Mouse (Mus musculus) liver, embryonic 15.5 days (tissue): ENCODE measurements around the gene Pnrc2. TPM values are rescaled to one million over a fixed set of nuclear protein-coding genes. Genes with fewer than 3 reads are reported as not detected.

ENCODE experiments used
- ATAC-seq: fragments of 200-750 bp; cut with Nextera tagmentation; 2 replicates; pipeline ENCODE4 v1.8.0; 2017; ENCODE audit warnings: moderate number of reproducible peaks, mild to moderate bottlenecking, moderate library complexity; ENCODE audit not compliant: insufficient read depth
- H3K27ac ChIP-seq: fragments of 300-500 bp; sonication (generic); replicated peaks from 2 replicates; pipeline ENCODE4 v1.5.1; 2015; ENCODE audit warnings: mild to moderate bottlenecking, inconsistent platforms
- H3K27me3 ChIP-seq: fragments of 300-500 bp; sonication (generic); 2 replicates; pipeline ENCODE4 v1.6.1; 2015; ENCODE audit warnings: mild to moderate bottlenecking, inconsistent platforms
- H3K36me3 ChIP-seq: fragments of 300-500 bp; sonication (generic); replicated peaks from 2 replicates; pipeline ENCODE4 v1.6.1; 2015; ENCODE audit warnings: moderate library complexity, mild to moderate bottlenecking, inconsistent platforms
- H3K4me1 ChIP-seq: fragments of 300-500 bp; sonication (generic); replicated peaks from 2 replicates; pipeline ENCODE4 v1.6.1; 2015; ENCODE audit warnings: inconsistent platforms
- H3K4me2 ChIP-seq: fragments of 300-500 bp; sonication (generic); 2 replicates; pipeline ENCODE4 v1.6.1; 2015; ENCODE audit warnings: moderate library complexity, mild to moderate bottlenecking, inconsistent platforms
- H3K4me3 ChIP-seq: fragments of 300-500 bp; sonication (generic); replicated peaks from 2 replicates; pipeline ENCODE4 v1.5.1; 2015; ENCODE audit warnings: mild to moderate bottlenecking, inconsistent platforms
- H3K9ac ChIP-seq: fragments of 300-500 bp; sonication (generic); 2 replicates; pipeline ENCODE4 v1.6.1; 2015; ENCODE audit warnings: moderate library complexity, mild to moderate bottlenecking, inconsistent platforms
- H3K9me3 ChIP-seq: fragments of 300-500 bp; sonication (generic); replicated peaks from 2 replicates; pipeline ENCODE4 v1.6.1; 2016; ENCODE audit warnings: inconsistent platforms
- WGBS: fragments of 180-500 bp; shearing (Covaris S2); methylation state at CpG from one replicate; pipeline ENCODE4 v1.1.7; 2015; ENCODE audit warnings: mixed read lengths; ENCODE audit not compliant: insufficient replicate concordance; 5-methylcytosine and 5-hydroxymethylcytosine counted together
- polyA plus RNA-seq: library from polyadenylated mRNA; unstranded; fragments of >200 nt; fragmentation: Nextera tagmentation; extraction: Ambion mirVana; gene quantifications from 2 replicates; pipeline ENCODE4 v1.2.1, GENCODE M21; 2015

Gene Pnrc2
- polyA plus RNA-seq, 1 experiment from 2014 or later = 77.1 TPM

DNA sequence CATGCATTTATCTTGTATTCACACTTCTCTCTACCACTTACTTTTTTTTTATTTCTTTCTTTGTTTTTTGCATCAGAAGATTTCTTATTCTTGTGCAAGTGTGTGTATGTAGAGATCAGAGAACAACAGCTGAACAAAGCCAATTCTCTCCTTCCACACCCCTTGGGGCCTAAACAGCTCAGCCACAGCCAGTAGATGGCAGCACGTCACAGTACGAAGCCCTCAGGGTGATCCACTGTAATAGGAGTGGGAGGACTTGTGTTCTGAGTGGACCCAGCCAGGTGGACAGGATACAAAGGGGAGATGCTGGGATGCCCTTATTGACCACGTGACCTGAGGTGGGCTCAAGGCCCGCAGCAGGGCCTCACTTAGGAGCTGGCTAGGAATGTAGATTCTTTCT lies 16.2 kb upstream of the Pnrc2 start:
- Histone ChIP-seq H3K4me3 (no peak overlapping the region), H3K27me3 (no peaks in the 10 kb centered on the region)

DNA sequence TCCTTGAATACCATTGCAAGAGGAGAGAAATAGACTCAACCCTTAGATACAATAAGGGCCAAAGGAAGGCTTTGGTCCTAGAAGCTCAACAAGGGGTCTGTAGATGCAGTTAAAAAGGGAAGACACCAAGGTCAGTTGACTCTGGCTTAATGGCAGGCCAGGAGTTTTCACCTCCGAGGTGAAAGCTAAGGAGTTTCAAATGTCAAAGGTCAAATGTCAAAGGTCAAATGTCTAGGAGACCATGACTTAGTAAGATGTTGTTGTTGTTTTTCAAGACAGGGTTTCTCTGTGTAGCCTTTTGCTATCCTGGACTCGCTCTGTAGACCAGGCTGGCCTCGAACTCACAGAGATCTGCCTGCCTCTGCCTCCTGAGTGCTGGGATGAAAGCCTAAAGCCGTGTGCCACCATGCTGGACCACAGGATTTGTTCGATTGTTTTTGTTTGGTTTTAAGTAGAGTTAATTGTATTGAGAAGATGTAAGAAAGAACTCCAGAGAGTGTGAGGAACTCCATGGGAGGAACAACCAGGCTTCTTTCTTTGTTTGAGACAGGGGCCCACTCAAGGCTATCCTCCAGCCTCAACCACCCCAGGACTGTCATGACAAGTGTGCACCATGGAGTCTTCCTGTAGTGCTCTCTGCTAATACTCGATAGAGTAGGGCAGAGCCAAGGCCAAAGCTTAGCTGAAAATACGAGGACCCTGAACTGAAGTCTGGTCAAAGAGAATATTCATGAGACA lies 15.7 kb upstream of the Pnrc2 start:
- ATAC-seq = no peak
- H3K4me2 ChIP-seq = no peak overlapping the region
- WGBS = 68% methylated on average over 7 of the region's 7 CpGs

More for the DNA sequence above, 16.2 kb upstream of the Pnrc2 start:
- peak; percentile 58; the same call in 1 of the 2 replicates for ATAC-seq
- Histone ChIP-seq H3K4me2 (no peak overlapping the region), H3K36me3 (no peaks in the 10 kb centered on the region), H3K9me3 (no peaks in the 10 kb centered on the region), H3K27ac (no peak overlapping the region), H3K9ac (no peak overlapping the region), H3K4me1 (peaks cover 26% of the 10 kb centered on the region)
- 3% methylated on average over 4 of the region's 4 CpGs for WGBS

DNA sequence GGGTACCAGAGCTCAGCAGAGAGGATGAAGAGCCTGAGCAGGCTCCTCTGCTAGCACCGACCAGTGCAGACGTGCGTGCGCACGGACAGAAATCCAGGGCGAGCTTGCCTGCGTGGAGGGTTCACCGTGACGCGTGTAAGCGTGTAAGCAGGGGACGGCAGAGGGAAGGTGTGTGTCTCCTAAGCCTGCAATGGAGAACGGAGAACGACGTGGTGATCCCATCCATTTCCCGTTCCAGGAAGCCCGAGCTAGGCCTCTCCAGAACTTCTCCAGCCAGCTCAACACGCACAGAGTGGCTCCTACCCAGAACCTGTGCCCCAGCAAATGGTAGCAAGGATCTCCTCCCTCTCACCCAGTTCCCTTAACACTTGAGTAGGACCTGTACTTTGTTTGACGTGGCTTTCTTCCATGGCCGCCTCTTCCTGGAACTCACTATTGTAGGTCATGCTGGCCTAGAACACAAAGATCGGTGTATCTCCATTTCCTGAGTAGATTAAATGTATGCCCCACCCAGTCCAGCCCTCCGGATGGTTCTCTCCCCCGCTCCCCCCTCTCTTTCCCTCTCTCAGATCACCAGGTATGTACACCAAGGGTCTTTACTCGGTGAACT lies 14.9 kb upstream of the Pnrc2 start:
- no peak overlapping the region for H3K4me3 ChIP-seq
- H3K4me2 ChIP-seq = no peak overlapping the region
- H3K9me3 ChIP-seq = no peaks in the 10 kb centered on the region
- H3K4me1 ChIP-seq = peaks cover 28% of the 10 kb centered on the region
- H3K27ac ChIP-seq = no peak overlapping the region
- WGBS = 73% methylated on average over 24 of the region's 24 CpGs
- H3K36me3 ChIP-seq = no peaks in the 10 kb centered on the region
- H3K27me3 ChIP-seq = no peaks in the 10 kb centered on the region
- ATAC-seq = no peak
- H3K9ac ChIP-seq = no peak overlapping the region

More for the DNA sequence above, 15.7 kb upstream of the Pnrc2 start:
- H3K4me1 ChIP-seq = peaks cover 21% of the 10 kb centered on the region
- H3K4me3 ChIP-seq = no peak overlapping the region
- H3K27ac ChIP-seq = no peak overlapping the region
- H3K27me3 ChIP-seq = no peaks in the 10 kb centered on the region
- H3K9ac ChIP-seq = no peak overlapping the region
- no peaks in the 10 kb centered on the region for H3K9me3 ChIP-seq
- no peaks in the 10 kb centered on the region for H3K36me3 ChIP-seq

DNA sequence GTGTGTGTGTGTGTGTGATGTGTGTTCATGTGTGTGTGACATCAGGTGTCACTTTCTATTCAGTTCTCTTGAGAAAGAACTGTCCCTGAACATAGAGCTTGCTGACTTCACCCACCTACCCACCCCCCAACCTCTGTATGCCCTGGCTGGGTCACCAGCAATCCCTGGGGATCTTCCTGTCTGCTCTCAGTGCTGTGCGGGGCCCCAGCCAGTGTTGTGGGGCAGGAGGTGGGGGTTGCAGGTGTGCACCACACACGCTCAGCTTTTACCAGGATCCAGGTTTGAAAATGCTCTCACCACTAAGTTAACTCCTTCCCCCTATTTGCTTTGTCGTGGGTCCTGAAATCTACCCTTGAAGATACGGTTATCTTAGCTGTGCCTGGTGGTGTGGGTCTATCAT lies 12.5 kb upstream of the Pnrc2 start:
- no peak for ATAC-seq
- WGBS = 52% methylated on average over 4 of the region's 4 CpGs
- no peaks in the 10 kb centered on the region for H3K27me3 ChIP-seq
- H3K4me2 ChIP-seq = no peak overlapping the region
- peaks cover 18% of the 10 kb centered on the region for H3K4me1 ChIP-seq
- no peaks in the 10 kb centered on the region for H3K9me3 ChIP-seq
- no peak overlapping the region for H3K27ac ChIP-seq
- H3K36me3 ChIP-seq = no peaks in the 10 kb centered on the region
- no peak overlapping the region for H3K9ac ChIP-seq
- H3K4me3 ChIP-seq = no peak overlapping the region

DNA sequence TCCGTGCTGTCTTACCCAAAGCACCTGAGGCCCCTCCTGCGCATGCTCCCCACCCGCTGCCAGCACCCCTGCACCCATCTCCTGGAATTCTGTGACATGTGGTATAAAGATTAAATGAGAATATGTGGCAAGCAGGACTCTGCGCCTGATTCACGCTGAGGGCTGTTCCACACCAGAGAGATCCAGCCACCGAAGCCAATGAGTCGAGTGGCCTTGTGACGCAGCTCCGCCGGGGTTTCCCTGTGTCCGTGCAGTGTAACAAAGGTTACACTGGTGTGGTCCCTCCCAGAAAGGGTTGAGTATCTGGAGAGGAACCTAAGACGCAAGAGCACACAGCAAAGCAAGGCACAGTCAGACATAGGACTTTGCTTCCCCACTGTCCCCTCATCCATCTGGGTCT lies 12.0 kb upstream of the Pnrc2 start:
- no peak for ATAC-seq
- peaks cover 18% of the 10 kb centered on the region for H3K4me1 ChIP-seq
- H3K27ac ChIP-seq = no peak overlapping the region
- no peaks in the 10 kb centered on the region for H3K27me3 ChIP-seq
- no peak overlapping the region for H3K9ac ChIP-seq
- H3K9me3 ChIP-seq = no peaks in the 10 kb centered on the region
- no peak overlapping the region for H3K4me3 ChIP-seq
- WGBS = 88% methylated on average over 12 of the region's 12 CpGs
- H3K4me2 ChIP-seq = no peak overlapping the region
- no peaks in the 10 kb centered on the region for H3K36me3 ChIP-seq

DNA sequence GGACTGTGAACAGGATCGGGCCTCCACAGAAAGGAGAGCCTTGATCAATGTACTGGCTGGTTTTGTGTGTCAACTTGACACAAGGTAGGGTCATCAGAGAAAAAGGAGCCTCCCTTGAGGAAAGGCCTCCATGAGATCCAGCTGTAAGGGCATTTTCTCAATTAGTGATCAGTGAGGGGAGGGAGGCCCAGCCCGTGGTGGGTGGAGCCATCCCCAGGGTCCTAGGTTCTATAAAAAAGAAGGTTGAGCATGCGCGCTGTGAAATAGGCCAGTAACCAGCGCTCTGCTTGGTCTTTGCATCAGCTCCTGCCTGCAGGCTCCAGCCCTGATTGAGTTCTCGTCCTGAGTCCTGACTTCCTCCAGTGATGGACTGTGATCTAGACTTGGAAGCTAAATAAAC lies 10.9 kb upstream of the Pnrc2 start:
- ATAC-seq = no peak
- Histone ChIP-seq H3K4me3 (no peak overlapping the region), H3K9ac (no peak overlapping the region), H3K27me3 (no peaks in the 10 kb centered on the region), H3K4me1 (peaks cover 18% of the 10 kb centered on the region), H3K27ac (no peak overlapping the region), H3K4me2 (no peak overlapping the region), H3K9me3 (no peaks in the 10 kb centered on the region), H3K36me3 (no peaks in the 10 kb centered on the region)
- 70% methylated on average over 6 of the region's 6 CpGs for WGBS

DNA sequence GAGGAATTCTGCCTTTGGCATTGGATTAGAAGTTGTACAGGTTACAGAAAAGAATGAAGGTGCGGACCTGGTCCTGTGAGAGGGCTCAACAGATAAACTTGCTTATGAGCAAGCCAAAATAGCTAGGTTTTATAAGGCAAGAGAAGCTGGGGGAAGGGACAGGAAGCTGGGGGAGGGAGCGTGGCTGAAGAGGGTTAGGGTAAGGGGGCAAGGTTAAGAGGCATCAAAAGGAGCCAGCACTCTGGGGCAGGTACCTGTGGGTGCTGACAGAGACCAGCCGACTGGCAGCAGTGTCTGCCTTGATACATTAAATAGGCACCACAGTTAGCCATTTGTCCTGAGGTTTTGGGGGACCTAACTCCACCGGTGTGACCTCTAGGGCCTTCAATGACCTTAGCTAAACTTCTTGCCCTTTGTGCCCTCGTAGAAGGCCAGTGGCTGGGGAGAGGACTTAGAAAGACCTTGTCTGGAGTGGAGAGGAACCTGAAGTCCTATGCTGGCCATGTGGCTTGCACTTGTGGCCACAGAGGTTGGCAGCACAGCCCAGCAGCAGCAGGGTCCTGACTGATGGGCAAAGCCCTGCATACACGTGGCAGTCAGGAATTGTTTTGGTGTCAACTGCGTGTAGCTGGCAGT lies 10.3 kb upstream of the Pnrc2 start:
- no peak overlapping the region for H3K4me3 ChIP-seq
- H3K9me3 ChIP-seq = no peaks in the 10 kb centered on the region
- peaks cover 18% of the 10 kb centered on the region for H3K4me1 ChIP-seq
- H3K4me2 ChIP-seq = no peak overlapping the region
- ATAC-seq = no peak
- H3K36me3 ChIP-seq = no peaks in the 10 kb centered on the region
- no peak overlapping the region for H3K9ac ChIP-seq
- H3K27me3 ChIP-seq = no peaks in the 10 kb centered on the region
- 47% methylated on average over 7 of the region's 7 CpGs for WGBS
- no peak overlapping the region for H3K27ac ChIP-seq

DNA sequence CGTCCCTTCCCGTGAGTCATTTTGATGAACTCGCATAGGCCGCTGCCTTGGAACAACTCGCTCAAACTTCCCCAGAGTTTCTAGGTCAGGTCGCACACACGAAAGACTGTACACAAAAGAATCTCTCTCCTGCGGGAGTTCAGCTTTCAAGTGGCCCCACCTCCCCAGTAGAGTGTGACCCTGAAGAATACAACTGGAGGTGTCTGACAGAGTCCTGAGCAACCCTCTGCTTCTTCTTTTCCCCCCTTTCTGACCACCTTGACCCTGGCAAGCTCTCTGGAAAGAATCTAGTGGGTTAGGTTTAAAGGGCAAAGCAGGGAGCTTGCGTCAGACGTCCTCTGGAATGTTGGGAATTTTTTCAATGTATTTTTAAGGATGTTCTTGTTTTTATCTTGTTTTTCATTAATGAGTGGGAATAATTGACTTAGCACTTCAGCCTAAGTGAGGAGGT lies 9.8 kb upstream of the Pnrc2 start:
- Histone ChIP-seq H3K4me2 (no peak overlapping the region), H3K4me1 (peaks cover 15% of the 10 kb centered on the region), H3K4me3 (no peak overlapping the region), H3K27me3 (no peaks in the 10 kb centered on the region), H3K27ac (peak overlapping the region; percentile 33; the same call in 1 of the 2 replicates), H3K36me3 (no peaks in the 10 kb centered on the region), H3K9ac (no peak overlapping the region), H3K9me3 (no peaks in the 10 kb centered on the region)
- 51% methylated on average over 10 of the region's 10 CpGs for WGBS
- ATAC-seq = no peak

DNA sequence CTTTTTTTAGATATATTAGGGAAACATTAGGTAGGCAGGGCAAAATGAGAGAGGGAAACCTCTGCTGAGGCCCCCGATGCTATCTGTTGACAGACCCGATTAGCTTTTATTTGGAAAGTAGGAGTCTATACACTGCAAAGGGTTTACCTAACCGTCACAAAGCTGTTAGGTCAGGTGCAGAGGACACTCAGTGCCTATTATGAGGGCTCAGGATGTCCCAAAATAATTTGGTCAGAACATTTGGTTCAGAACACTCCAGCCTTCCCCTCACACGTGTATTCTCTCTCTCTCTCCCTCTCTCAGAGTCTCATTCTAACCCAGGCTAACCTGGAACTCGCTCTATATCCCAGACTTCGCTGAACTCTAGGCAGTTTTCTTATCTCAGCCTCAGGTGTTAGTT lies 8.4 kb upstream of the Pnrc2 start:
- WGBS = 55% methylated on average over 6 of the region's 6 CpGs
- H3K9me3 ChIP-seq = no peaks in the 10 kb centered on the region
- no peaks in the 10 kb centered on the region for H3K27me3 ChIP-seq
- no peaks in the 10 kb centered on the region for H3K36me3 ChIP-seq
- H3K4me1 ChIP-seq = peaks cover 18% of the 10 kb centered on the region
- no peak; the same call in 1 of the 2 replicates for ATAC-seq
- H3K4me2 ChIP-seq = no peak overlapping the region
- H3K4me3 ChIP-seq = no peak overlapping the region
- H3K27ac ChIP-seq = no peak overlapping the region
- H3K9ac ChIP-seq = no peak overlapping the region

DNA sequence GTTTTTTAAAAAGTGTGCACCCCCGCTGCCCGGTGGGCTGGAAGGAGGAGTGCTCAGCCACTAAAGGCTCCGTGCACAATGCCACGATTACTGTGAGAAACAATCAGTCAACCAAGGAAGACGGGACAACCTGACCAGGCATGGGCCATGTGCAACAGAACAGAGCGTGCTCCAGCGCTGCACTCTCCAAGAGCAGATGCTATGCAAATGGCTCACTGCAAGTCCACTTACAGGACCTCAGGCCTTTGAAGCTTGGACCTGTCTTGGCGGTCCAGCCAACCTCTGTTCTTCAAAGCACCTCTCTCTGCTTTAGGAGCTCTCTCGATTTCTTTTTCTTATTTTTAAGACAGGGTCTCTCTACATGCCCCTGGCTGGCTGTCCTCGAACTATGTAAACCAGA lies 6.9 kb upstream of the Pnrc2 start:
- Histone ChIP-seq H3K9me3 (no peaks in the 10 kb centered on the region), H3K9ac (no peak overlapping the region), H3K36me3 (no peaks in the 10 kb centered on the region), H3K27ac (no peak overlapping the region), H3K4me3 (no peak overlapping the region), H3K4me1 (peaks cover 33% of the 10 kb centered on the region), H3K27me3 (no peaks in the 10 kb centered on the region), H3K4me2 (no peak overlapping the region)
- WGBS = 72% methylated on average over 10 of the region's 10 CpGs
- ATAC-seq = no peak

DNA sequence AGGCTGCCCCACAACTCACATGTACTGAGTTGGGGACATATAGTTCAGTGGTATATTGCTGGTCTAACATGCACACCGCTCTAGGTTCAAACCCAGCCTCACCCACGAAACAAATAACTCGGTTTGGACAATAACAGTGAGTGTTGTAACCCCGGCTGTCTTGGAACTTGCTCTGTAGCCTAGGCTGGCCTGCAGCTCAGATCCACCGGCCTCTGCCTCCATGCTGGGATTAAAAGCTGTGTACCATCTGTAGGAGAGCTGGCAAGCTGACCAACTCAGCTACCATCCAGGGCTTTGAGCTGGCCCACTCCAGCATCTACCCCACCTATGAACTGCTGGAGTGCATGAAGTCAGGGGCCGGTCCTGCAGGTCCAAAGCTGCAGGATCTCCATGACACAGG lies 6.4 kb upstream of the Pnrc2 start:
- 80% methylated on average over 6 of the region's 6 CpGs for whole genome bisulfite sequencing
- H3K9me3 ChIP-seq = no peaks in the 10 kb centered on the region
- H3K4me1 ChIP-seq = peaks cover 38% of the 10 kb centered on the region
- no peaks in the 10 kb centered on the region for H3K36me3 ChIP-seq
- no peak overlapping the region for H3K4me2 ChIP-seq
- no peak overlapping the region for H3K9ac ChIP-seq
- no peaks in the 10 kb centered on the region for H3K27me3 ChIP-seq
- no peak overlapping the region for H3K27ac ChIP-seq
- ATAC-seq = no peak
- H3K4me3 ChIP-seq = no peak overlapping the region
